Mouse (Mus musculus) erythroblast, adult 5-6 weeks (primary cell): ENCODE data around the gene Cars. TPM values are rescaled to one million over a fixed set of nuclear protein-coding genes. Genes with fewer than 3 reads are reported as not detected.
A peak's percentile ranks its signal among the peaks of the same experiment; 100 is the strongest.

Experiments used
- ATAC-seq: replicated peaks from 2 replicates; pipeline ENCODE4 v1.8.0; 2016; ENCODE audit warnings: moderate number of reproducible peaks, mild to moderate bottlenecking, moderate TSS enrichment, inconsistent platforms; ENCODE audit not compliant: poor library complexity, low FRiP score, severe bottlenecking
- total RNA-seq, 2 experiments: library from RNA; stranded (forward) in 1 of 2; stranded (reverse) in 1 of 2; fragments of 150-400 nt in 1 of 2; fragments of 200-764, 138-1000 nt in 1 of 2; gene quantifications; 2 replicates each; pipeline versions ENCODE4 v1.2.3 to v1.2.4; 2015 to 2017; ENCODE audit warnings: low replicate concordance in 2 of 2

Gene Cars
- total RNA-seq, 2 experiments from 2014 or later = 60.9 to 120 TPM

DNA sequence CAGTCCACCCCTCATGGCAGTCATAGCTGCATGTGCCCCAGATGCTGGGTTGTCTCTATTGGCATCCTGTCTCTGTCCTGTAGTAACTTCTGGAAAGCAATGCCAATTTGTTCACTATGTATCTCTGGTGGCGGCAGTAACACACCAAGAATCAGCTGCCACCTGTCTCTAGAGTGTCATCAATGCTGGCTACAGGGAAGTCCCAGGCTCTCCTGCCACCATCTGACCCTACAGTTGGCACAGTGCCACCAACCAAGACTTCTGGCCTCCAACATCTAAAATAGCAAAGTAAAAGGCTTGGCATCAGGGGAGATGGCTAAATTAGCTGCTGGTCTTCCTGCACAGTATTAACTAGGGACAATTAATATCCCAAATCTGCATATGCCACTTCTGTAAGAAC is 67.5 kb downstream of the Cars start:
- no peak for ATAC-seq

DNA sequence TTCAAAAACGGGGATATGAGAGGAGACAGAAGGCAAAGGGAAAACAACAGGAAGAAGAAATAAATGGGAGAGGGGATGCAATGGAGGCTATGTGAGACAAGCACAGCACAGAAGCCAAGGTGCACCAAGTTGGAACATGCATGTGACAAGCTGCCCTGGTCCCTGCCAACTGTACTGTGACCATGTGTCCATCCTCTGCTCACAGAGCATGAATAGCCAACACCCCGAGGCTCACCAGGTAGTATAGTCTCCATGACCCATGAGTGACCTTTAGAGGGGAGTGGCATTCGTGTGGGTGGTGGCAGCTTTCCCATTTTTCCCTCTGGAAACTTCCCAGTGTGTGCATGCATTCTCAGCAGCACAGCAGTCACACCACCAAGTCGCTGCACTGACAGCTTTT is 80.6 kb downstream of the Cars start:
- ATAC-seq = no peak

DNA sequence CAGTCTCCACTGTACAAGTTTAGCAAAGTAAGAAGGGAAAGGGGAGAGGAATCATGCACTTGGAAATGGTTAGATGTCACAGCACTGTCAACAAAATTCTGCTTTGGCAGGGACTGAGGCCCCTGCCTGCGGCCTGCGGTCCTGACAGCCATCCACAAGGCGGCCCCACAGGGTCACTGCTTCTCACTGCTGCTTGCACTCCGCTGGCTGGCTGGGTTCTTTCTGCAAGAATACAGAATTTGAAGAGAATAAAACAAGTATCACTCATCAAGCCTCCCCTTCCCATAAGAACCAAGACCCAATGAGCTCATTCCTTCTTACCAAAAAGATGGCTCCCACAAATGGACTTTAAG is 85.5 kb downstream of the Cars start:
- no peak for ATAC-seq

- ATAC-seq = no peak
Measured at GRCm38 (mm10) chr7:143513763-143514415, 86.0 kb downstream of the Cars start.

DNA sequence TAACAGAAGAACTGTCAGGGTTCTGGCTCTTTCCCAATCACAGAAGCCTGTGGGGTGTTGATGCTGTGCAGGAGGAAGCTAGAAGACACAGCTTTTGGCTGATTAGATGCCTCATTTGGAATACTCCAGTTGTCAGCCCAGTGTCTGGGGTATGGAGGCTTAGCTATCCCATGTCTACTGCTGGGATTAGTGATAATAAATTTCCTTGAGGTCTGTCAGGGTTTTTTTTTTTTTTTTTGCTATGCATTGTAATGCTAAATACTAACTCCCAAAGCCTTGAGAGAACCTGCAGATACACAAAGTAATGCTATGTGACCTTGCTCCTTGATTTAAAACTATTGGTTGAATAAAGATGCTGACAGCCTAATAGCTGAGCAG is 88.6 kb downstream of the Cars start:
- ATAC-seq = no peak

DNA sequence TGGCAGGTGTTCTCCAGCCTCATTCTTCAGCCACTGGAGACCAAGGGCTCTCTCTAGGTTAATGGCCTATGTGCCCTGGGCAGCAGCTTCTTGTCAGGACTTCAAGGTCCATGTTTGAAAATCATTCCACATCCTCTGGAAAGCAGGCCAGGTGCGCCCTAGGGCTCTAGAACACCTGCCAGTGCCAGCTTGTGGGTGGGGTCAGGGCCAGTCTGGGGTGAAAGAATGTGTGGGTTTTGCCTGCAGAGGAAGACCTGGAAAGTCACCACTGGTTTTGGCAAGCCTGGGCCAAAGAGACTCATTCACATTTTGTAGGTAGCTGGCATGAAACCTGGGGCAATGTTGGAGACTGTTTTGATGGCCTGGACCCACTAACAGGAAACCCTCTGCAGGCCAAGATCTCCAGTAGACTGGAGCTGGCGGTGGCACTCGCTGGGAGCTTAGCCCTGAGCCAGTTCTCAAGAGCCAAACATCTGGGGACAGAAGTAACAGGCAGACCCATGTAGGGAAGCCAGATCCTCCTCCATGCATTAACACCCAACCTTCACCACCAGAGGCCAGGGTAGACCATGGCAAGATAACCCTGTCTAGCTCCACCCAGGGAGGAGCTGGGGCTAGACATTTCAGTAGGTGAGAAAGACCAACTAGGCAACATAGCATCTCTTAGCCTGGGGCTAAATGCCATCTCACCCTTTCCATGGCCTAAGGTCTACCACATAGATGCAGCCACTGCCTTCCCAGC is 89.1 kb downstream of the Cars start:
- 0 out of 2 replicates have a peak, but pooled peaks have one; percentile 36 for ATAC-seq

DNA sequence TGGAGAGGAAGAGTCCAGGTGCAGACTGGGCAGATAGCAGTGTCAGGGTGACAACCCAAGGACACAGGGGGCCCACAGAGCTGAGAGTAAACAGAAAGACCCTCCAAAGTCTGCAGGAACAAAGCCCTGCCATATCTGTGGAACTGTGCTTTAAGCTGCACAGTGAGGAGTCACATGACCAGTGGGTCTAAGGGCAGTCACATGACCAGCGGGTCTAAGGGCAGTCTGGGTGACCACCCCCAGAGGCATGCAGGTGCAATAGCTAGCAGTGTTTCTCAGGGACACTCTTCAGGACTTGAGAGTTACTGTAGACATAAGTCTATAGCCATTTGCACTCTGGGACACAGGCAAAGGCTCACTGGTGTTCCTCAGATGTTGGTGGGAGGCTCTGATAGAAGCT is 90.3 kb downstream of the Cars start:
- no peak for ATAC-seq

Other genes with a start within 250 kb of the Cars start
- gene Cdkn1c, start 139.0 kb downstream of the Cars start, total RNA-seq (2015; ENCODE audit: low replicate concordance) = not detected in 2 replicates
- 0.09 TPM in 1 of 2 replicates, not detected in the other for gene Cdkn1c, start 139.0 kb downstream of the Cars start, total RNA-seq (2017; ENCODE audit: low replicate concordance)
- gene Slc22a18, start 126.4 kb downstream of the Cars start, total RNA-seq (2015; ENCODE audit: low replicate concordance) = not detected in 2 replicates
- gene Slc22a18, start 126.4 kb downstream of the Cars start, total RNA-seq (2017; ENCODE audit: low replicate concordance) = not detected in 2 replicates
- gene Phlda2, start 96.9 kb downstream of the Cars start, total RNA-seq (2015; ENCODE audit: low replicate concordance) = not detected in 2 replicates
- gene Phlda2, start 96.9 kb downstream of the Cars start, total RNA-seq (2017; ENCODE audit: low replicate concordance) = not detected in 2 replicates
- 40.7 and 45.1 TPM in 2 replicates for gene Nap1l4, start 51.0 kb downstream of the Cars start, total RNA-seq (2015; ENCODE audit: low replicate concordance)
- gene Nap1l4, start 51.0 kb downstream of the Cars start, total RNA-seq (2017; ENCODE audit: low replicate concordance) = 89.7 and 118 TPM in 2 replicates
- gene Tnfrsf26, start 28.6 kb upstream of the Cars start, total RNA-seq (2015; ENCODE audit: low replicate concordance) = 3.5 and 5.2 TPM in 2 replicates
- gene Tnfrsf26, start 28.6 kb upstream of the Cars start, total RNA-seq (2017; ENCODE audit: low replicate concordance) = 4.2 and 4.4 TPM in 2 replicates
- gene Tnfrsf22, start 49.6 kb upstream of the Cars start, total RNA-seq (2015; ENCODE audit: low replicate concordance) = 1.7 and 3.7 TPM in 2 replicates
- 0.34 TPM in 1 of 2 replicates, not detected in the other for gene Tnfrsf22, start 49.6 kb upstream of the Cars start, total RNA-seq (2017; ENCODE audit: low replicate concordance)
- gene Tnfrsf23, start 85.8 kb upstream of the Cars start, total RNA-seq (2015; ENCODE audit: low replicate concordance) = 3.3 and 4.0 TPM in 2 replicates
- 0.28 TPM in 1 of 2 replicates, not detected in the other for gene Tnfrsf23, start 85.8 kb upstream of the Cars start, total RNA-seq (2017; ENCODE audit: low replicate concordance)
- gene Osbpl5, start 156.9 kb upstream of the Cars start, total RNA-seq (2015; ENCODE audit: low replicate concordance) = not detected in 2 replicates
- gene Osbpl5, start 156.9 kb upstream of the Cars start, total RNA-seq (2017; ENCODE audit: low replicate concordance) = 0.56 and 0.60 TPM in 2 replicates
- gene Mrgprg, start 166.9 kb upstream of the Cars start, total RNA-seq (2015; ENCODE audit: low replicate concordance) = not detected in 2 replicates
- gene Mrgprg, start 166.9 kb upstream of the Cars start, total RNA-seq (2017; ENCODE audit: low replicate concordance) = not detected in 2 replicates
- gene Mrgpre, start 184.4 kb upstream of the Cars start, total RNA-seq (2015; ENCODE audit: low replicate concordance) = not detected in 2 replicates
- gene Mrgpre, start 184.4 kb upstream of the Cars start, total RNA-seq (2017; ENCODE audit: low replicate concordance) = not detected in 2 replicates
- 0.77 TPM in 1 of 2 replicates, not detected in the other for gene Nadsyn1, start 222.8 kb upstream of the Cars start, total RNA-seq (2015; ENCODE audit: low replicate concordance)
- gene Nadsyn1, start 222.8 kb upstream of the Cars start, total RNA-seq (2017; ENCODE audit: low replicate concordance) = 0.98 and 1.3 TPM in 2 replicates
- gene Dhcr7, start 223.1 kb upstream of the Cars start, total RNA-seq (2015; ENCODE audit: low replicate concordance) = 2.1 and 6.7 TPM in 2 replicates
- 0.84 and 5.2 TPM in 2 replicates for gene Dhcr7, start 223.1 kb upstream of the Cars start, total RNA-seq (2017; ENCODE audit: low replicate concordance)